In the genomic region with DNA sequence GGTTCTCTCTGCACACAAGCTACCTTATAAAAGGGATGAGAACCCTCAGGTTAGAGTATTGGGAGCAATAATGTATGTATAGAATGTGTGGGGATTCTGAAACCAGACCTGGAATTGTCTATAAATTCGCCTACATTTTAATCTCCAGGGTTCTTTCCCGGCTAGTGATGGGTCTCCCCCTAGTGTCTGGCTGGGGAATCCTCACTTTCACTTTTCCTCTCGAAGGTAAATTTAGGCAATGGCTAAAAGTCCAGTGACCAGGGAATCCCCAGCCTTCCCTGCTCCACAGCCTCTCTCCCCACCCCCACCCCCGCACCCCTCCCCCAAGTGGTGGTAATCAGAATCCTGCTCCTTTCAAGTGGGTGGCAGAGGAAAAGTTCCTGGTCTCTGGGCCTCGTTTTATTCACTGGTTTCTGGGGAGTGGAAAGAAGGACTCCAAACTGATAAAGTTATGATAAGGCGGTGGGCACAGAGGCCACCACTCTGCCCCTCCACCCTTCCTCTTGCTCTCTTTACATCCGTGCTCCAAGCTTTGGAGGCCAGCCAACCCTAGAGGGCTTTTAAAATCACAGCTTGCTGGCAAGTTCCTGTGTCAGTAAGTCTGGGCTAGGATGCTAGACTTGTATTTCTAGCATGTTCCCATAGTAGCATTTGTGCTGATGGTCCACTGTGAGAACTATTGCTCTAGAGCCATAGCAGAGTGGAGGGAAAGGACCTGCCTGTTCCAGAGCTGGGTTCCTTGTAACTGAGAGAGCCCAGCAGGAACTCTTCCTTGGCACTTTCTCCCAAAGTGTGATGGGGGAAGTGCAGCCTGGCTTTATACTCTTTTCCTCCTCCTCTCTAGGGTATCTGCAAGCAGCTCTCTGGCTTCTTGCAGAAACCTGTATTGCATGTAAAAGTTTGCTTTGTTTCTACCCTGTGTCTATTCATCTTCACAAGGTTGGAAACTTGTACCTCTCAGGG, we compare ENCODE assay signal across 8 mouse cellular contexts. TPM values are rescaled to one million over a fixed set of nuclear protein-coding genes. Genes with fewer than 3 reads are reported as not detected.
A peak's percentile ranks its signal among the peaks of the same experiment; 100 is the strongest.
DNase-seq lines count a peak whose midpoint lies in the region; ATAC-seq and TF ChIP-seq lines count a peak whose summit lies in the region.

No protein-coding gene starts in this region.

- H3K27ac ChIP-seq in heart, embryonic 10.5 days, result peak overlapping the region; percentile 62; the same call in 1 of the 2 replicates
- no peak overlapping the region for H3K27ac ChIP-seq in kidney, postnatal 0 days
- H3K27ac ChIP-seq in lung, embryonic 14.5 days (ENCODE audit: low read depth), result no peak overlapping the region

- WGBS in heart, embryonic 10.5 days, result 4% methylated on average over 7 of the region's 7 CpGs
- WGBS in kidney, postnatal 0 days, result 6% methylated on average over 7 of the region's 7 CpGs
- under 1% methylated on average over 7 of the region's 7 CpGs for WGBS in lung, embryonic 14.5 days

- peak; percentile 63 to 72 for DNase-seq in right cerebral cortex, adult 2 months (ENCODE audit: low spot score in 2 of 2)
- DNase-seq in right cerebral cortex, adult 18-20 months, result no peak
- DNase-seq in cerebellum, adult 9-10 months, result peak; percentile 83
- DNase-seq in heart, embryonic 10.5 days (ENCODE audit: low spot score), result no peak
- peak; percentile 85 for DNase-seq in kidney, postnatal 0 days (ENCODE audit: low spot score)
- peak; percentile 84 for DNase-seq in lung, embryonic 14.5 days
- peak; percentile 39 for DNase-seq in right cerebral cortex, postnatal 14 days
- no peak for DNase-seq in gastrocnemius, postnatal 10 days

- H3K9me3 ChIP-seq in heart, embryonic 10.5 days, result no peaks in the 10 kb centered on the region
- H3K9me3 ChIP-seq in kidney, postnatal 0 days (replicated peaks; ENCODE audit: low read length), result no peaks in the 10 kb centered on the region
- H3K9me3 ChIP-seq in lung, embryonic 14.5 days (ENCODE audit: low read depth, low read length), result no peaks in the 10 kb centered on the region

- peaks cover 51% of the 10 kb centered on the region; the same call in 1 of the 2 replicates for H3K27me3 ChIP-seq in heart, embryonic 10.5 days (ENCODE audit: insufficient read depth, poor library complexity, severe bottlenecking)
- H3K27me3 ChIP-seq in kidney, postnatal 0 days (ENCODE audit: insufficient read depth, low read length), result no peaks in the 10 kb centered on the region
- H3K27me3 ChIP-seq in lung, embryonic 14.5 days (ENCODE audit: insufficient read depth, low read length), result peaks cover 33% of the 10 kb centered on the region

- no peak for ATAC-seq in kidney, postnatal 0 days (replicated peaks; ENCODE audit: low FRiP score, low read depth)
- peak; percentile 19; the same call in 1 of the 2 replicates for ATAC-seq in lung, embryonic 14.5 days (ENCODE audit: insufficient read depth)

- H3K9ac ChIP-seq in kidney, postnatal 0 days (ENCODE audit: low read depth, low read length), result 0 out of 2 replicates have a peak overlapping the region, but pooled peaks have one; percentile 35
- no peak overlapping the region for H3K9ac ChIP-seq in lung, embryonic 14.5 days

- H3K4me2 ChIP-seq in kidney, postnatal 0 days (ENCODE audit: low read length), result peak overlapping the region; percentile 43
- H3K4me2 ChIP-seq in lung, embryonic 14.5 days, result peak overlapping the region; percentile 99

- TF ChIP-seq CTCF in kidney, postnatal 0 days (IDR thresholded peaks at IDR 0.05; ENCODE audit: low read depth), result peak; percentile 73
- peak; percentile 72 for TF ChIP-seq CTCF in lung, embryonic 14.5 days (IDR thresholded peaks at IDR 0.05; ENCODE audit: low read depth)

- peaks cover 73% of the 10 kb centered on the region for H3K4me1 ChIP-seq in heart, embryonic 10.5 days
- H3K4me1 ChIP-seq in kidney, postnatal 0 days (replicated peaks; ENCODE audit: insufficient read depth, low read length), result peaks cover 24% of the 10 kb centered on the region
- peaks cover 6% of the 10 kb centered on the region; the same call in 1 of the 2 replicates for H3K4me1 ChIP-seq in lung, embryonic 14.5 days (ENCODE audit: insufficient read depth)

- H3K36me3 ChIP-seq in heart, embryonic 10.5 days, result no peaks in the 10 kb centered on the region
- H3K36me3 ChIP-seq in kidney, postnatal 0 days (ENCODE audit: insufficient read depth, low read length), result no peaks in the 10 kb centered on the region
- H3K36me3 ChIP-seq in lung, embryonic 14.5 days (ENCODE audit: insufficient read depth), result no peaks in the 10 kb centered on the region

- H3K4me3 ChIP-seq in heart, embryonic 10.5 days, result peak overlapping the region; percentile 79
- no peak overlapping the region; the same call in 1 of the 2 replicates for H3K4me3 ChIP-seq in kidney, postnatal 0 days (replicated peaks; ENCODE audit: low read depth, low read length)
- no peak overlapping the region for H3K4me3 ChIP-seq in lung, embryonic 14.5 days (ENCODE audit: low read depth, low read length)

RNA-seq across cellular contexts. Expression of a gene that starts 1.7 kb away (rescaled TPM):
- polyA plus RNA-seq in heart, embryonic 10.5 days (2016; fragmentation: Nextera tagmentation; extraction: Ambion mirVana), result 44.4 and 64.0 TPM in 2 replicates
- polyA plus RNA-seq in kidney, postnatal 0 days (2015; fragmentation: Nextera tagmentation; extraction: Ambion mirVana), result 3.4 and 3.8 TPM in 2 replicates
- polyA plus RNA-seq in lung, embryonic 14.5 days (2014; fragmentation: Nextera tagmentation; extraction: Ambion mirVana), result 3.1 and 3.7 TPM in 2 replicates
- total RNA-seq in gastrocnemius, postnatal 10 days (2021), result 1 to 10 TPM; 3.1 to 4.3 TPM

RNA-seq across cellular contexts. Expression of a gene that starts 32.7 kb away (rescaled TPM):
- 1.8 and 2.3 TPM in 2 replicates for polyA plus RNA-seq in heart, embryonic 10.5 days (2016; fragmentation: Nextera tagmentation; extraction: Ambion mirVana)
- polyA plus RNA-seq in kidney, postnatal 0 days (2015; fragmentation: Nextera tagmentation; extraction: Ambion mirVana), result 3.0 TPM in 2 replicates
- polyA plus RNA-seq in lung, embryonic 14.5 days (2014; fragmentation: Nextera tagmentation; extraction: Ambion mirVana), result 2.0 and 2.3 TPM in 2 replicates
- total RNA-seq in gastrocnemius, postnatal 10 days (2021), result 1 to 10 TPM; 2.8 to 3.6 TPM

Comparison
In these comparisons a context has a peak if more than half of its experiments do, and no peak if none do; other contexts are left out.
1. DNase-seq: peak in right cerebral cortex, adult 2 months (2 of 2), cerebellum, adult 9-10 months (single experiment), kidney, postnatal 0 days (single experiment), lung, embryonic 14.5 days (single experiment) and right cerebral cortex, postnatal 14 days (single experiment); none in right cerebral cortex, adult 18-20 months (single experiment), heart, embryonic 10.5 days (single experiment) and gastrocnemius, postnatal 10 days (single experiment).